Mouse (Mus musculus): ENCODE measurements around the gene Phf23.

Phf23 gene

DNA sequence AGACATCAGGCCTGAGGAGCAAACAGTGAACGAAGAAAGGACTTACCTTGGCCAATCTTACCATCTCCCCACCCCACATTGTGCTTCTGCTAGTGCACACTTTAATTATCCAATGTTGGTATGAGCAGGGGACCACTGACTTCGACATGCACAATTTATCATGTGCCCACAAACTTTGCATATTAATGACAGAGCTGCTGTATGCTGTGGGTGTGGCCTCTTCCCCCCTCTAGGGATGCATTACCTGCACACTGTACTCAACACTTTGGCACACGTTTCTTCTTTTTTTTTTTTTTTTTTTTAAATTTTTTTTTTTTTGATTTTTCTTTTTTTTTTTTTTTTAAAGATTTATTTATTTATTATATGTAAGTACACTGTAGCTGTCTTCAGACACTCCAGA, 24.8 kb upstream of the Phf23 start:
- no peak for DNase-seq (ENCODE audit: low spot score in 2 of 2)

DNA sequence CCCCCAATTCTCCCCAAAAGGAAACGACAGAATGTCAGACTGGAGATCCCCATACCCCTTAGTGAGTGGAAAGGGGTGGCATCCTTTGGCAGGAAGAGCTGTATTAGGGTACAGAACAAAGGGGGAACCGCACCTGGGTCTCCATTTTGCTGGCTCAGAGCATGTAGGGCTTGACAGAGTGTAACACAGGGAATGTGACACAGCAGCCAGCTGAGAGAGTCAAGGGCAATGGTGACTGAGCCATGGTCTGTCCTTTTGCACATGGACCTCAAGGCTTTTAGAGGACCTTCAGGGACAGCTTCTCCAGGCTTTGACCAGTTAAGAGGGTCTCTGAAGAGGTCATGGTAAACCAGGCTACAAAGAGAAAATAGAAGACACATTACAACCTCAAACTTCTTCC, 20.7 kb upstream of the Phf23 start:
- no peak for DNase-seq (ENCODE audit: low spot score in 2 of 2)

DNA sequence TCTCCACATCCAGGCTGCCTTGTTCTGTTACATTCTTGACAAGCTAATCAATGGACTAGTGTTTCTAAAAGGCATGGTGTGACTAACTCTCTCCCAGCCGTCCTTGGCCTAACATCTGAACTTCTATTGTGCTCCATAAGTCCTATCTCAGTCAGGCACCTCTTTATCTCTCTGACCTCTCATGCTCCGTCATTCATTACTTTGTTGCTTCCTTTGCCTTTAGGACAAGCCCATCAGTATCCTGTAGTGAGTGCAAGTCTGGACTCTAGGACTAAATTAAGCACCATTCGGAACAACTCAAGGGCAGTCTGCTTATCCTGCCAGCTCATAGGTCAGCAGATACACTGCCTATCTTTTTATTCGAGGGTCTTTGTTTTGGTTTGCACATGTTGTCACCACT, 19.3 kb upstream of the Phf23 start:
- no peak for DNase-seq (ENCODE audit: low spot score in 2 of 2)

DNA sequence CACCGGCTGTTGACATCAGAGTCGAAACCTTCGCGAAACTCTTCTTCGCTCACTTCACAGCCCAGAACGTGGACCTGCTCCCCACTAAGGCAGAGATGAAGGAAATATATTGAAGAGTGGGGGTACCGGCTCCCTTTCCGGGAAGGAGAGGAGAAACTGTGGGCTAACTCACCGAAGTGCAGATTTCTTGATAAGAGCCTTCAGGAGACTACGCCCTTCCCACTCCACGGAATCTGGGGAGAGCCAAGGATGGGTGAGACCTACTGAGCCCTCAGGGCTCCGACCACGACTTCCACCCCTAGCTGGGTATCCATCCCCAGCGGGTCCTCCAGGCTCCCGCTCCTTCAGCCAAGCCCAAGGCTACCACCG, 15.8 kb upstream of the Phf23 start:
- DNase-seq (ENCODE audit: low spot score in 2 of 2), result no peak

DNA sequence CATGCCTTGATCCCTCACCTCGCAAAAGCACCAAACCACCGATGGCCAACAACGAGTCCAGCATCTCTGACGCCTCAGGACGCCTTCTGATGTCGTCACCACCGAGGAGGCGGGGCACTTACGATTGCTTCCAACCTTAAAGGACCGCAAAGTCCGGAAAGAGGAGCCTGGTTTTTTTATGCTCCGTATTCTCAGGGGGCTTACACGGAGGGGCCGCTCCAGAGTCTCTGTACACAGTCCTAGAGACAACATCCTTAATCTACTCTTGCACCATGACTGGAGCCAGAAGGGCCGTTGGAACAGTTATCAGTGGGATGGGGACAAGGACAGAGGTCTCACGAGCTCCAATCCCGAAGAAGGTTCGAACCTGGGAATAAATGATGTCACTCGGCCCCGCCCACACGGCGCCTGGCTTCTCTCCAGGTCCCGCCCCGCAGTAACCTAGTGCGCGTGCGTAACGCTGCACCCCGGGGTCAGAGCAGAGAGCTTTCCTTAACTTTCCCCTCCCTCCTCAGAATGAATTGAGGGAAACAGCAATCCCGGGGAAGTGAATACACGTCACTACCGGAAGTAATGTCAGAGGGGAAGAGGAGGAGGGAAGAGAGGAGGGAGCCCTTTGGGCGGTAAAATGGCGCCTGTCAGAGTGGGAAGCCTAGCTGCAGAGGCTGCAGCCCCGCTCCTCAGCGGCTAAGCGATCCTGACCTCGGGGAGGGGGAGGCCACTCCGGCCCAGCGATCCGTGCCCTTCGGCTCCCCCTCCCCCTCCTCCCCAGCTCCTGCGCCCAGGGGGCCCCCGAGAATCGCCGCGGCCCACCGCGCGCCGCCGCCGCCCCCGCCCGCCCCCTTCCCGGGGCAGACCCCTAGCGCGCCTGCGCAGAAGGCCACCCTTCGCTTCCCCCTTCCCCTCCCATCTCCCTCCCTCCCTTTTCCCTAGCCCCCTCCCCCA, 15.1 kb upstream of the Phf23 start:
- DNase-seq (ENCODE audit: low spot score in 2 of 2), result peak; percentile 98 to 100

DNA sequence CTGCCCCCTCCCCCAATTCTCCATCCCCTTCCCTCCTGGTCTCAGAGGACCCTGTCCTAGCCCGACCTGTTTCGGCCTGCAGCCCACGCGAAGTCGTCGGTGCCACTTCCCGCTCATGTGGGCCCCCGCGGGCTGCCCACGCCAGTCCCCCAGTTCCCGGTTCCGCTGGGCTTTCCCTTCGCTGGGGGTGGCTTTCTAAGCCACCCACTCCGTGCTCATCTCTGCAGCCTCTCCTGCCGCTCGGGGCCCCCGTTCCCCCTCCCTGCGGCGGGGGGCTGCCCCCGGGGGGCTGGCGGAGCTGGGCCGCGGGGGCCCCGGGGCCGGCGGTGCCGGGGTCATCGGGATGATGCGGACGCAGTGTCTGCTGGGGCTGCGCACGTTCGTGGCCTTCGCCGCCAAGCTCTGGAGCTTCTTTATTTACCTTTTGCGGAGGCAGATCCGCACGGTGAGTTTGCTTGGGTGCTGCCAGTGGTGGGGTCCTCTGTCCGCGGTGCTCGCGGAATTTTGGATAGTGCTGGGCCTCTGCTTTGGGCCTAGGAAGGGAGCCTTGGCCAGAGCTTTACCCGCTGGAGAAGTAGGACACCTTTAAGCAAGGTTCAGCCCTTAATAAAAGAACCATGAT, 14.3 kb upstream of the Phf23 start, which contains the start of gene Ctdnep1:
TSS of gene Ctdnep1 (plus strand) at position 16 of the 622 bp plus-strand sequence.
- DNase-seq (ENCODE audit: low spot score in 2 of 2), result no peak

DNA sequence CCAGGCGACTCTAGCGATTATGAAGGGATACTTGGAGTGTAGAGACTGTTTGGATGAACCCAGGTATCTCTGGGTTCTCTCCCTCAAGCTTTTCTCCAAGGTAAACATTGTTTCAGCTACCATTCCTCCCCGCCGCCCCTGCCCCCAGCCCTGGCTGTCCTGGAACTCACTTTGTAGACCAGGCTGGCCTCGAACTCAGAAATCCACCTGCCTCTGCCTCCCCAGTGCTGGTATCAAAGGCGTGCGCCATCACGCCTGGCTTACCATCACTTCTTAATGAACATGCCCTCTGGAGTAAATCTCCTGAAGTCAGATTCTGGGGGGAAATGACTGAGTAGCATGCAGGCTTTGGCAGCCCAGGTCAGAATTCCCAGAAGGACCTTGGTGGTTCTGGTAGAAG, 13.4 kb upstream of the Phf23 start, which contains the start of gene Elp5:
TSS of gene Elp5 (minus strand) at position 293 of the 400 bp plus-strand sequence.
- DNase-seq (ENCODE audit: low spot score in 2 of 2), result no peak

DNA sequence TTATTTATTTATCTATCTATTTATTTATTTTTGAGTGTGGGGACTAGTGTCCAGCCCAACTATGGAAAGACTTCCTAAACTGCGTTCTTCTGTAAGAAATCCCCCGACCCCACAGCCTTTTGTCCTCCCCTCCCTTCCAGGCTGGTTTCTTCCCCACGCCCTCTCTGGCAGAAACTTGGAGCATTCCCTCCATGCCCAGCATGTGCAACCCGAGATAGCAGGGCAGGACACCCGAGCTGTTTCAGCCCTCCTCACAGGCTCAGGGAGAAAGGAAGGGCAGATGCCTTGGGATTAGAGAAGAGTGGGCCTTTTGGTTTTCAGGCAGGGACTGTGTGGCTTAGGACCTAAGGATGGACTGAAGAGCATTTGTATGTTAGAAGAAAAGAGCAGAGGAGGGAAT, 12.7 kb upstream of the Phf23 start:
- DNase-seq (ENCODE audit: low spot score in 2 of 2), result no peak

DNA sequence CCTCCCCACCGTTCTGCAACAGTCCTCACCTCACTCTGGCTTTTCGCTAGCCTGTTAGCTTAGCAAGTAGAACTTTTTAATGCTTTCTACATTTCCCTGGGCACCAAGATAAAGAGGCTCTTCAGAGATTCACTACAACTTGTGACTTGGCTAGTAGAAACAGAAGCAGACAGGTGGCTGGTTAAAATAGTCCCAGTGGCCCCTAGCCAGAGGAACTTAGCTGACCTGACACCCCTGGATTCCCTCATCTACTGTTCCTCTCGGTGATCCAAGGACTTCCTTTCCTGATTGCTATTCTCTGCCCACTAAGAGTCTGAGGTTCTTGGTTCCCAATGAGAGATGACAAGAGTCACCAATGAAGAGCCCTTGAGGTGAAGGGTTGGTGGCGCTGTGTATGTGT, 12.2 kb upstream of the Phf23 start:
- no peak for DNase-seq (ENCODE audit: low spot score in 2 of 2)

DNA sequence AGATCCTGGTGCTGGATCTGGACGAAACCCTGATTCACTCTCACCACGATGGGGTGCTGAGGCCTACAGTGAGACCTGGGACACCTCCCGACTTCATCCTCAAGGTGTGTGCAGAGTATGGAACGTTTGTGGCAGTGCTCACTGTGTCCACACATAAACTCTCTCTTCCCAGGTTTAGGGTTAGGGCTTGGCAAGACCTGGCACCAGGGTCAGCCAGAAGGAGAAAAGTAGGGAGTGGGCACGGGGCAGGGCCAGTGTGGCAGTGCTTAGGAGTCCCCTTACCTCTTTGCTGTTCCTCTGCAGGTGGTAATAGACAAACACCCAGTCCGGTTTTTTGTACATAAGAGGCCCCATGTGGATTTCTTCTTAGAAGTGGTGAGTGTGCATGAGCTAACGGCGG, 11.1 kb upstream of the Phf23 start:
- DNase-seq (ENCODE audit: low spot score in 2 of 2), result no peak

DNA sequence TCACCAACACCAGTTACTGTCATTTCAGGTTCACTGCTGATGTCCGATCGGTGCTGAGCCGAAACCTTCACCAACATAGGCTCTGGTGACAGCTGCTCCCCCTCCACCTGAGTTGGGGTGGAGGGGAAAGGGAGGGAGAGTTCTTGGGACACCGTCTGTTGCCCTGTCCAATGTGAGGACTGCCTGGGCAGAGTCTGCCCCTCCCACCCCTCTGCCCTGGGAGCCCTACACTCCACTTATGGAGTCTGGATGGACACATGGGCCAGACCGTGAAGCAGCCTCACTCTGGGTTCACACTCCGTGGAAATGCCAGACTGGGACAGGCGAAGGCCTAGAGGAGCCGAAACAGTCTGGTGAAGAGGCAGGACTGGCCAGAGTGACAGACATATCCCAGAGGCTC, 5.6 kb upstream of the Phf23 start:
- no peak for DNase-seq (ENCODE audit: low spot score in 2 of 2)

DNA sequence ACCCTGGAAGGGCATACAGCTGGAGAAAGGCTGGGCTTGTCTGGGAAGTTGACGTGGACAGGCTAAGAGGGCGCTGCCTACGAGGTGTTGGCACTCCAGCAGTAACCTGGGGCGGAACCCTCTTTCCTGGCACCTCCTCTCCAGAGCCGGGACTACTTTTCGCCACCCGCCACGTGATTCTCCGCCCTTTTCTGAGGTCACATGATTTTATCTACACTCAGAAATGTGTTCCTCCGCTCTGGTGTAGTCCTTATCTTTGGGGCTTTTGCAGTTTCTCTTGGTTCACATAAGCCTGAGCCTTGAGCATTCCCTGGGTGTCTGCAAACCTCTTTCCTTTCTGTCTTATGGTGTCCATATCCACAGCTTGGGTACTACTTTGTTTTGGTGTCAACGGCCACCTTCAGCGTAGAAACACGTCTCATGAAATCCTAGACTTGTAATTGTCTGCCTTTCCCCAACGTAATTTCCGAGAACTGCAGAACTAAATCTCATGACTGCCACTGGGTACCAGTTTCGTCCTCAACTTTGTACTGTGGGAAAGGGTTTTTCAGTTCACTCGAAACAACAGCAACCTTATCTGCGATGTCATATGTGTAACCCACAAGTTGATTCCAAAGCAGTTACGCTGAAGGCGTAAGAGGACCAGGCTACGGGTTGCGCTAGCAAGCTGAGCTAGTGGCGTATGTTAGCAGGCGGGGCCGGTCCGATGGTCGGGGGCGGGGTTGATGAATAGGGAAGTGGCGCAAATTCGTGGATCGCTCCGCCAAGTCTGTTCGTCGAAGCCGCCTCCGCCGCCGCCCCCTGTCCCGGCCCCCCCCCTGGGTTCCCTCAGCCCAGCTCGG, 4.5 kb upstream of the Phf23 start, which contains the start of gene Gabarap:
TSS of gene Gabarap (plus strand) at position 294 of the 842 bp plus-strand sequence.
- DNase-seq (ENCODE audit: low spot score in 2 of 2), result peak; percentile 86 to 97

DNA sequence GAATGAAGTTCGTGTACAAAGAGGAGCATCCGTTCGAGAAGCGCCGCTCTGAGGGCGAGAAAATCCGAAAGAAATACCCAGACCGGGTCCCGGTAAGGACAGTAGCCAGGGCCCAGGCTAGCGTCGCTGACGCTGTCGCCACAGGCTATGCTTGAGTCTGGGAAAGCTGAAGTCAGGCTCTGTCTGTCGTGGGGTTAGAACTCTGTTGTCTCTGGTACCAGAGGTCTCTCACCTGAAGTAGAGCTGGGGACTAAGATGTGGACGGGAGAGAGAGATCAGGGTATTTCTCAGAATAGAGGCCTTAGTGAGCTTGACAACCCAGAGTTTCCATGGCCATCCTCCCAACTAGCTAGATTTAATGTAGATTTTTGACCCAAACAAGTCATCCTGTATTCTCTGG, 3.9 kb upstream of the Phf23 start:
- no peak for DNase-seq (ENCODE audit: low spot score in 2 of 2)

DNA sequence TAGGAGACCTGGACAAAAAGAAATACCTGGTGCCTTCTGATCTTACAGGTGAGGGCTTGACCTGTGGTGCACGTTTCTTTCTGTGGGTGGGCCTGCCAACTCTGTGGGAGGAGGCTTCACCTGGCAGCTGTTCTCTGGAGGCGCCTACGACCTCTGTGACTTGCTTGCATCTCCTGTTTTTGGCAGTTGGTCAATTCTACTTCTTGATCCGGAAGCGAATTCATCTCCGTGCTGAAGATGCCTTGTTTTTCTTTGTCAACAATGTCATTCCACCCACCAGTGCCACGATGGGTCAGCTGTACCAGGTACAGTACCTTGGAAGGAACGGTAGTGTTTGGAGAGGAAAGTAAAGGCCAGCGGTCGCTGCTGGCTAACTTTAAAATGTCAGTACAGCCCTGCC, 3.2 kb upstream of the Phf23 start:
- DNase-seq (ENCODE audit: low spot score in 2 of 2), result no peak

DNA sequence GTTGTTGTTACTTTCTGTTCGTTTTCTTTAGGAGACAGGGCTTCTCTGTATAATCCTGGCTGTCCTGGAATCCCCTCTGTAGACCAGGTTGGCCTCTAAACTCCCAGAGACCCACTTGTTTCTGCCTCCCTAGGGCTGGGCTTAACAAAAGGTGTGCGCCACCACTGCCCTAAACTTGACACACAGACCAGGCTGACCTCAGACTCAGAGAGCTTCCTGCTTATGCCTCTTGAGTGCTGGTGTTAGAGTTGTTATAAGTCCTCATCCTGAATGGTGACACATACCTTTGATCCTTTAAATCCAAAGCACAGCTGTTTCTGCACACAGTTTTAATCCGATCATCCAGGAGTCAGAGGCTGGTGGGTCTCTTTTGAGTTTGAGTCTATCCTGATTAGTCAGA, 2.6 kb upstream of the Phf23 start:
- no peak for DNase-seq (ENCODE audit: low spot score in 2 of 2)

DNA sequence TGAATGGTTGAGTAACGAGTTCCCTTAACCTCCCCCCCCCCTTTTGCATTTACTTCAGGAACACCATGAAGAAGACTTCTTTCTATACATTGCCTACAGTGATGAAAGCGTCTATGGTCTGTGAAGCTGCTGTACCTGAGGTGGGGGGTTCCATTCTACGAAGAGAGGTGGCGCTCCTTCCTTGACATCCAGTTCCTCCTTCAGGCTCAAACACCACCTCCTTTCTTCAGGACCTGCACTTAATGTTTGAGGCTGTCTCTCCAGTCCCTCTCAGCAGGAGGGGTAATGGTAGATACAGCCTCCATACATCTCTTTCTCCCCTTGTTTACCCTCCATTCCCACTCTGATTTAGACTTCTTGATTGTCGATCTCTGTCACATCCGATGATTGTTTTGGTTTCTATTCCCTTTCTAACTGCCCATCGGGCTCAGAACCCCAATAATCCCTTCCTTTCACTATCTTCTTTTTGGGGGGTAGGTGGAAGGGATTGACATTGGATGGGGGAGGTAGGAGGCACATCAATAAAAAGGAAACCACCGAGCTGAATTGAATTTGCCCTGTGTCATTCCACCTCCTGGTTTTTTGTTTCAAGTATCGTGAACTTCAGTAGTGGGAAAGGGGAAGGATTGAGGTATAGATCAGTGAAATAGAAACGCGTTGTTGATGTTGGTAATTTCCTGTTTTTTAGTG, 1.0 kb upstream of the Phf23 start:
- DNase-seq (ENCODE audit: low spot score in 2 of 2), result no peak

DNA sequence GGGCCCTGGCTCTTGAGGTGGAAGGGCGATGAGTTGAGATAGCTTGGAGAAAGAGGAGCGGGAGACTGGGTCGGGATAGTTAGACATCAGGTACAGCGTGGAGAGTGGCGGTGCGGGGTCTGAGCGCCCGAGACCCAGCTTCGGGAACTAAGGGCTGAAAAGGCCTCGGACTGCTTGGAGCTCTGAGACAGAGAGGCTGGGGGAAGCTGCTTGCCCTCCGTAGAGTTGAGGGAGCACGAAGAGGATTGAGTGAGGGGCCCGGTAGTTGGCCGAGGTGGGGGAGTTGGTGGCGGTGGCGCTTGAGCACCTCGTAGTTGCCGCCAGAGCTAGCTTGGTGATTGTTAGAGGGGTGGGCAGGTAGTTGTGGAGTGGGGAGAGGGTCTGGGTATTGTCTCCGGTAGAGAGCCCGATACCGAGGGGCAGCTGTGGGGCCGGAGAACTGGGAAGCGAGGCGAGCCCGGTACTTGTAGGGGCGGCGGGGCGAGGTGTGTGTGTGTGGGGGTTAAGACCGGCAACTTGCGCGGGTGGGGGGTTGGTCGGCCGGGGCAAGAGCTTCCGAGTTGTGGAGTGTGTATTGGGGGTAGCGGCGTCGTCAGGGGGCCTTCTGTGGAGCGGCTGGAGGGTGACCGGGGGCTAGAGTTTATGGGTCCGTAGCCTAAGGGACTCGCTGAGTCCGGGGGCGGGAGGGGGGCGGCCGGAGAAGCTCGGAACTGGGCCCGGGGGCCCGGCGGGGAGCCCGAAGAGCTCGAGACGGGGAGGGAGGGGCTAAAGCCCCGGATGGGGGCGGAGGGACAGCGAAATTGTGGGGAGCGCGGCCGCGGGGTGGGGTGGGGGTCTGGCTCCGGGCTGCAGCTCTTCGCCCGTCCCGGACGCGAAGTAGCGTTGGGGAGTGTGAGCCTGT, 834 bp downstream of the Phf23 start:
- DNase-seq (ENCODE audit: low spot score in 2 of 2), result no peak

DNA sequence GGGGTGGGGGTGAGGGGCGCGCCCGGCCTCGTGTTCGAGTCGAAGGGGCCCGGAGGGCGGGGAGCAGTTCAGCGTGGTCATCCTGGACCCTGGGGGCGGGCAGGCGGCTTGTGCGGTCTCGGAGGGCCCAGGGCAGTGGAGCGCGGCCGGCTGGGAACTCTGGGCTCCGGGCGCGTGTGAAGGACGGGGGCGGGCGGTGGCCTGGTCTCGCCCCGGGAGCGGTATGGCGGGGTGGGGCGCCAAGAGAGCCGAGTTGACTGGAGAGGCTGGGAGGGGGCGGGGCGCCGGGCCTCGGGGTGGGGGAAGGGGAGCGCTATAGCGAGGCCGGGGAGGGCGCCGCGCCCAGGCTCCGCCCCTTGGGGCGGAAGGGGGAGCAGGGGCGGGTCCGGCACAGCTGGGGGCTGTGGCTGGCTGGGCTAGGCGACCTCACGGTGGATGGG, 1.5 kb downstream of the Phf23 start:
- DNase-seq (ENCODE audit: low spot score in 2 of 2), result peak in 1 of 2 experiments; percentile 64

DNA sequence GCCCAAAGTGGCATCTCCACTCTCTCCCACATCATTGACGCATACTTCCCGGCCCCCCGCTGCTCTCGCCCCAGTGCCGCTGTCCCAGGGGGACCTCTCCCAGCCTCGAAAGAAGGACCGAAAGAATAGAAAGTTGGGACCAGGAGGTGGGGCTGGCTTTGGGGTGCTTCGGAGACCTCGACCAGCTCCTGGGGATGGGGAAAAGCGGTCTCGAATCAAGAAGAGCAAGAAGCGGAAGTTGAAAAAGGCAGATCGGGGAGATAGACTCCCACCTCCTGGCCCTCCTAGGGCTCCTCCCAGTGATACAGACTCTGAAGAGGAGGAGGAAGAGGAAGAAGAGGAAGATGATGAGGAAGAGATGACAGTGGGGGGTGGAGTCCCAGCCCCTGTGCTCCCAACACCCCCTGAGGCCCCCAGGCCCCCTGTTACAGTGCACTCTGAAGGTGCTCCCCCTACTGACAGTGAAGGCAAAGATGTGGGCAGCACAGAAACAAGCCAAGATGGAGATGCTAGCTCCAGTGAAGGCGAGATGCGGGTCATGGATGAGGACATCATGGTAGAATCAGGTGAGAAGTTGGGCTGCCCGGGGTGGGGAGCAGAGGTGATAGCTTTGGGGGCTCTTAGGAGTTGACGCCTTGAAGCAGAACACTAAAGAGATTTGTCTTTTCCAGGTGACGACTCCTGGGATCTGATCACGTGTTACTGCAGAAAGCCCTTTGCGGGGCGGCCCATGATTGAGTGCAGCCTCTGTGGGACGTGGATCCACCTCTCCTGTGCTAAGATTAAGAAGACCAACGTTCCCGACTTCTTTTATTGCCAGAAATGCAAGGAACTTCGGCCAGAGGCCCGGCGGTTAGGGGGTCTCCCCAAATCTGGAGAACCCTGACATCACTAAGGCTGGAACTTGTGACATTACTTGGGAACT, 3.3 kb downstream of the Phf23 start:
- no peak for DNase-seq (ENCODE audit: low spot score in 2 of 2)

Measured in left cerebral cortex, adult 9 months (tissue).